Mouse (Mus musculus): ENCODE data around the gene Rln1.

DNA sequence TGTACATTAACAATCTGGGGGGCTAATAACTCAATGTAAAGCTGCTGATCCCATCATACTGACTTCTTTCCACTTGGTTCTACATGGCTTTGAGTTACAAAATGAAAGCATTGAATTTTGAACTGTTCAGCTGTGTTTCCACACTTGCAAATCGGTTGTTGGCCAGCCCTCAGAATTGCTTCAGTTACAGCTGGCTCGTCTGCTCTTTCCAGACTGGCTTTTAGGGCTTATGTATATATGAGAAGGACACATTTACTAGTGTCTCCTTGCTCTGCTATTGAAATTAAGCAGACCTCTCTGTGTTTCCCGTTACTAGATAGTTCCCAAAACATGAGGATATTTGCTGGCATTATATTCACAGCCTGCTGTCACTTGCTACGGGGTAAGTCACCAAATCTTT is 37.7 kb upstream of the Rln1 start:
- TF ChIP-seq POLR2A (IDR thresholded peaks at IDR 0.05; ENCODE audit: borderline replicate concordance, control insufficient read depth, low read depth, low read length): no peak
- no peak for TF ChIP-seq CTCF (IDR thresholded peaks at IDR 0.05; ENCODE audit: control insufficient read depth, insufficient read depth, low read length)

Measured in bone marrow, adult 2 months (tissue).